Mouse (Mus musculus): ENCODE data around the gene Cela3b. TPM values are rescaled to one million over a fixed set of nuclear protein-coding genes. Genes with fewer than 3 reads are reported as not detected.

The Cela3b gene
- total RNA-seq (2021): not detected
- long read RNA-seq: 0 reads

DNA sequence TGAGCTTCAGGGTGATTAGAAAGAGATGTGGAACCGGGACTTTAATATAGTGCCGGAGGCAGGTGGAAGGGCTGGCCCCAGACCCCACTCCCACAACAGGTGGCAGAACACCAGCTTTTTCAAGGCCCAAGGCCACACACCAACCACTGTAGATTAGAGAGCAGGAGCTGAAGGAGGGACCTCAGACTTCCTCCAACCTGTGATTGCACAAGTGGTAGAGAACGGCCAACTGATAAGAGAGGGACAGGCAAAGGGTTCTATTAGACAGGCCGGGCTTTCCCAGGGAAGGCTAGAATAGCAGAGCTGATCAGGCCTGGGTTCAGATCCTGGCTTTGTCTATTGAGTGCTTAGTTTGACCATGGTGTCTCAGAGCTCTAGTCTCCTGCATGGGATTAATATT, at the start of gene Cela3b:
Gene Cela3b, minus strand, starts transcription at position 39 of the 400 bp plus-strand sequence.
- no peak for DNase-seq (ENCODE audit: low spot score in 2 of 2)

DNA sequence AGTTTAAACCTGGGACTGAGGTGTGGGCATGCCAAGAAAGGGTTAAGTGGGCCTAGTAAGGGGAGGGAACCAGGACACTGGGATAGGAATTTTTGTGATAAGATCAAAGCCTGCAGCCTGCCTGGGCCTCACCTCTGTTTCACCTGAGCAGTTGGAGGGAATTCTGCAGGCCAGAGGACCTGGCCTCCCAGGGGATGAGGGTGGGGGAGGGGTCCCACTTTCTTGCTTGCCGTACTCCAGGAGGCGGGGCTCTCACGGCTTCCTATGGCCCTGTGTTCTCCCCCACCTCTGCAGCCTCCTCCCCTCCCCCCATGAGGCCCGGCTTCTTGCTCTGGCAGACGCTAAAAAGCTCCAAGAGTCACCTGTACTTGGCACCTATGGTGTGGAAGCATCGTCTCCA, 49.4 kb upstream of the Cela3b start:
- DNase-seq (ENCODE audit: low spot score in 2 of 2): no peak

DNA sequence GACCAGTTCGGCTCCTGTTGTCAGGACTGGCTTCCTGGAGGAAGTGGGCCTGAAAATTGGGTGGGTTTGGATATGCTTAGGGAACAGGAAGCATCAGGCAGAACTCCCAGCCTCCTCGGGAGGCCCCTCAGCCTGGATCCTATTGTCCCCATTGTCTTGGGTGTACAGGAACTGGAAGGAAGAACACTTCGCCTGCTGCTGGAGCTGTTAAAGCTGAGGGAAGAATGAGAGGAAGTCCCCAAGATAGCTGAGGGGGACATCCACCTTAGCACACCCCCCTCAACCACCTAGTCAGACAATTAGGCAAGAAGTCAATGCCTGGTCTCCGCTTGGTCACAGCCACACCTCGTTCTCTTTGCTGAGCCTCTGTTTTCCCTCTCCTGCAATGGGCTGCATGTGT, 48.0 kb upstream of the Cela3b start:
- DNase-seq (ENCODE audit: low spot score in 2 of 2): no peak

DNA sequence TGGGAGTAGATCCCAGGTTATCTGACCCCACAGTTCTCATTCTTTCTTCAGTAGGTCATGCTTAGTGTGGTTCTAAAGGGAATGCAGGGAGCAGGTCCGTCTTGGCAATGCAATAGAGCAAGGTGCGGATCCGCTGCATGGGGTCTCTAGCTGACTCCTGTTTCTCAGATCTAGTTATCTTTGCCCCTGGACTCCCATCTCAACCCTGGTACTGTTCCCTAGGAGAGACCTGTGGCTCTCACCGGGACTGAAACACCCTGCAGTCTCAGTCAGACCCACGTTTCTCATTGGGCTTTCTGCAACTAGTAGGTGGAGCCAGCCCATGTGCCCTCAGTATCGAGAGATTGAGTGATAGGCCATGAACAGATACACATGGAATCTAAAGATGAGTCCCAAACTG, 47.3 kb upstream of the Cela3b start:
- DNase-seq (ENCODE audit: low spot score in 2 of 2): no peak

DNA sequence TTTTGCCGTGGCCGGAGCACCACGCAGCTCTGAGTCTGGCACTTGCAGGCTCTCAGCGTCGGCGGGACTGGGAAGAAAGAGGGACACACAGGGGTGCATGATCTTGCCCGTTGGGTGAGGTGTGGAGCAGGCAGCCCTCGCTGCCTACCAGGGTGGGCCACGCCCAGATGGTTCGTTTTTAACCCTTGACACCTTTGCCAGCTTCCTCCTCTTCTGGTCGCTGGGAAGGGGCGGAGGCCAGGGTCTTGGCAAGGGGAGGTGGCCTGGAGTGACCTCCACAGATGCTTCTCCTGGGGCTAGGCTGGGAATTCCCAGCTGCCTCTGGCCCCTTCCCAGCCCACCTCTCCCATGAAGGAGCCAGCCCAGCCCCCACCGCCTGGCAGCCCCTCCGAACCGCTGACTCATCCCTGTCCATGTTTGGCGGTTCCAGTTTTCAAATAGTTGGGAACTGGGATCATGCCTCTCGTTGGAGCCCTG, 46.5 kb upstream of the Cela3b start:
- no peak for DNase-seq (ENCODE audit: low spot score in 2 of 2)

DNA sequence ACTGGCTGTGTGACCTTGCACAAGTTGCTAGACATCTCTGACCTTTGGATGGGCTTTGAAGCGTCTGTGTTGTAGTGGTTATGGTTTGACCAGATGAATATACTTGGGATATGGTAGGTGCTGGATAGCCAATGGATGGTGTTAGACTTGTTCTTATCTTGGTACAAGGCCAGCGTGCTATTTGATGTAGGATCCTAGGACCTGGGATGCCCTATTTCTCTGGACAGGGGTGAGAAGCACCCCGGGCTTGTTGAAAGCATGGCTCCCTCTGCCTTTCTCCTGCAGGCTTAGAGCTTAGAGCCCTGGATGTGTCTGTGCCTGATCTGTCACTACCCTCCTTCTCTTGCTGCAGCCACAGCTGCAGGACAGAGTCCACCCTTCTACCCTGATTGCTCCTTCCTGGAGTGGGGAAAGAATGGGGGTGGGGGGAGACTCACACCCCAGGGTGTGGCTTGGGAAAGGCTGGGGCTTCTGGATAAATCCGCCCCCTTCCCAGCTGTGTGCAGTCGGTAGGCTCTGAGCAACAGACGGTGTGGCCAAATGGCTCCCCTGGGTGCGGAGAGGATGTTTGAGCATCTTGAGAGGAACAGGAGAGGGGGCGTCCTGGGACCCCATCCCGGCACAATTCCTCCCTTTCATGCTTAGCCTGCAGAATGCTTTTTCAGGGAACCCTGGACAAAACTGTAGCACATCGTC, 45.9 kb upstream of the Cela3b start:
- peak; percentile 51 to 58 for DNase-seq (ENCODE audit: low spot score in 2 of 2)

DNA sequence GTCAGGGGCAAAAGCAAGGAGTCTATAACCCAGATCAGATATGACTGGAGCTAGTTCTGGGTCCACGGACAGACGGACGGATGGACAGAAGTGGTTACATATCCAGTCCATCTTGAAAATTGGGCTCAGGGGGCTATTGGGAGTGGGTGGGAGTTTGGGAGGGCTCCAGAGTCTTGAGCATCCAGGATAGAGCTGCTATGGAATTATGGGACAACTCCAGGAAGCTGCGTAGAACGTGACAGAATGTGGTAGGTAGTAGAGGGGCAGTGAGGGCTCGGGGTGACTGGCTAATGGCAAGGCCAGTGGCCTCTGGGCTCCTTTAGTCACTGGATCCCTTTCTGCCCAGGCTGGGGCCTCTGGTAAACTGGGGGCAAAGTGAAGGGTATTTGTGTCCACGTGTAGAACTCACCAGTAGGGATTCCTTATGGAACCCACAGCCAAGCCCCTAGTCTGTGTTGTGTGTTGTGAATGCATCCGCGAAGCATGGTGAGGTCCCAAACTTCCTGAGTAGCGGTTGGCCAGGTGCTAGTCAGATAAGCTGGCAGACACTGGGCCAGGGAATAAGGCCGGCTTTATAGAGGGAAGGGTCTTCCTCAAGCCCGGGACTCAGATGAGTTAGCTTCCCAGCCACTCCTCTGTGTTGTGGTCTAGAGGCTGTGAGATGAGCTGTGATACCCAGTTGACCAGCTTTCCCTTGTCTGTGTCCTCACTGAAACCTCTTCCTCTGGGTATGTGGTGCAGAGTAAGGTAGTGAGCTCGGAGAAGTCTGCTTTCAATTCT, 45.1 kb upstream of the Cela3b start:
- DNase-seq (ENCODE audit: low spot score in 2 of 2): no peak

DNA sequence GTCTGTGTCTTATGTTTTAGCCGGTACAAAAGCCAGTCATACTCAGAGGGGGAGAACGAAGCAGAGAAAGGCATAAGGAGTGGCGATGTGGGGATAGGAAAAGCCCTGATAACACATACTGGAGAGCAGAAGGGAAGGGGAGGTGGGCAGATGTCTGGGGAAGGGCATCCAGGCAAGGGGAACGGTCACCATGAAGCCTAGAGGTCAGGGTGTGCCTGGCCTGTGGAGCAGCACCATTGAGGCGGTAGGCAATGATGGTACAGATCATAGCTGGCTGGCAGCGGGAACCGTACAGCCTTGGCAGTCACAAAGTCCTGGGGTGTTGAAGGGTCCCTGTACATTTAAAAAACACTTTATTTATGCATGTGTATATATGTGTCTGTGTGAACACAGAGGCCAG, 44.4 kb upstream of the Cela3b start:
- no peak for DNase-seq (ENCODE audit: low spot score in 2 of 2)

DNA sequence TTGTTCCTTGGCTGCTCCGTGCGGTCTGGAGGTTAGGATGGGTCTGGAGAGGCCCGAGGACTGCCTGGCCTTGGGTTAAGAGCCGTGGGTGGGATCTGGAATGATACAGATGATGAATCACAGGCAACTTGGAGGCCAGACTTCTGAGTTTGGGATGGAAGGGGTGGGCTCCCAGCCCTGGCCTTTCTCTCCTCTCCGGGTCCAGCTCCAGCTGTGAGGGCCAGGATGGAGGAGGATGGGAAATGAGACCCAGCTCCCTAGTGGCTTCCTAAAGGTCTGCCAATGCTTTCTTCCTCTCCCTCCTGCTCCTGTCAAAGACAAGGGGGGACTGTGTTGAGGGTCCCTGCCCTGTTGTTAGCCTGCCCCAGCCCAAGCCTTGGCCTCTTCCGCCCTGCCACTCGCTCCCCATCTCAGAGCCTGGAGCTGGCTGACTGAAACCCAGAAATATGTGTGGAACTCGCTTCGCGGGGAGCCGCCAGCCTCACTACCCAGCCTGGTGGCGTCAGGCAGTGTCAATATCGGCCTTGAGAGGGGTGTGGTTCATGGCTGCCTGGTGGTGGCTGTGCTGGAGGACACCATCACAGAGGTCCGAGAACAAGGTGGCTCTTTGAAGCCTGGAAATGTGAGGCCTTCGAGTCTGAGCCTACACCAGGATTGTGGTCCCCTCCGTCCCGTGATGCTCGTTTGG, 43.5 kb upstream of the Cela3b start:
- no peak for DNase-seq (ENCODE audit: low spot score in 2 of 2)

DNA sequence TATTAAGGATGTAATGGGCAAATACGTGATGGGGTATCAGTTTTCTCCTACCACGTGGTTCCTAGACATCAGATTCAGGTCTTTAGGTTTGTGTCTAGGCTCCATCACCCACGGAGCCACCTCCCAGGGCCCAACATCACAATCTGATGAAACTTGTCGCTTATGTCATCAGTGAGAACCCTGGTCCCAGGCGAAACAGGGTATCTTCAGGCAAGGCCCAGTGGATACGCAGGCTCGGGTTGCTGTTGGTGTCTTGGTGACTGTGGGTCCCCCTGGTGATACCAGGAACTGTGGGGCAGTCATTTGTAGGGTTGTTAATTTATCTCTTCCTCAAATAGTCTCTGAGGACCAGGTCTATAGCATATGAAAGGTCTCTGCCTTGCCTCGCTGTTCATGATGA, 42.9 kb upstream of the Cela3b start:
- DNase-seq (ENCODE audit: low spot score in 2 of 2): no peak

DNA sequence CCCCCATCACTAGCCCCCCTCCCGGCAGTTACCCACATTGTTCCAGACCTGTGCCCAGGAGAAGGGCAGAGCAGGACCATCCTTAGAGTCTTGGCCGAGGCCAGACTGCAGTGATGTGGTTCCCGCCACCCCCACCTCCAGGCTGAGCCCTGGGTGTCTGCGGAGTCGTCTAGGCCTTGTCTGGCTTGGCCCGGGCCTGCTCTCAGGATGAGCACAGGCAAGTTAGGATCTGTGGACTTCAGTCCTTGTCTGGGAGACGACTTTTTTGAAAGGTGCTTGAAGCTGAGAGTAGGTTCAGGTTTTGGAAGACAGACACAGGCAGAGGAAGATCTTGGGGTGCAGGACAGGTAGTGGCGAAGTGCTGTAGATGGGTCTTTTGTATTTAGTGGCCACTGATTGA, 41.0 kb upstream of the Cela3b start:
- DNase-seq (ENCODE audit: low spot score in 2 of 2): no peak

DNA sequence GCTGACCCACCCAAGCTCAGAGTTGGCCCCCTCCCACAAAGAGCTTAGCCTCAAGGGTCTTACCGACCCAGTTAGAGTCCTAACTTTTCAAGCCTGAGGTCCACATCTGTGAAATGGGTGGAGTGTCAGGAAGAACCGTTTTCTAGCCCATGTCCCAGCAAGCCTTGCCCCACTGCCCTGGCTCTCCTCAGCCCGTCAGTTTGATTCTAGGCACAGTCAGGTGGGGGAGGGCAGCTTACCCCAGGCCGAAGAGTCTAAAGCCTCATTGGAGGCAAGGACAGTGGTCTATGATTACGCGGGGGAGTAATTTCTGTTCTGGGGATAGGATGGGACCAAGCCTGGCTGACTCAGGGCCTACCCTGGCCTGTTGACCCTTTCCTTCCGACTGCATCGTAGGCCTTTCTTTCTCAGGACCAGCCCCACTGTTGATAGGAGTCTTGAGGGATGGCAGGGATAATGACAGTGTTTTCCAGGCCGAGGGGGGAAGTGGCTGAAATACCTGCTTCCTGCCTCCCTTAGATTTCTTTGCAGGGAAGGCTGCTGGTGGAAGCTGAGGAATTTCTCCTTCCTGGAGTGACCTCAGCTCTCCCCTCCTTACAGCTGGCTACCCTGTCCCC, 40.5 kb upstream of the Cela3b start:
- DNase-seq (ENCODE audit: low spot score in 2 of 2): no peak

DNA sequence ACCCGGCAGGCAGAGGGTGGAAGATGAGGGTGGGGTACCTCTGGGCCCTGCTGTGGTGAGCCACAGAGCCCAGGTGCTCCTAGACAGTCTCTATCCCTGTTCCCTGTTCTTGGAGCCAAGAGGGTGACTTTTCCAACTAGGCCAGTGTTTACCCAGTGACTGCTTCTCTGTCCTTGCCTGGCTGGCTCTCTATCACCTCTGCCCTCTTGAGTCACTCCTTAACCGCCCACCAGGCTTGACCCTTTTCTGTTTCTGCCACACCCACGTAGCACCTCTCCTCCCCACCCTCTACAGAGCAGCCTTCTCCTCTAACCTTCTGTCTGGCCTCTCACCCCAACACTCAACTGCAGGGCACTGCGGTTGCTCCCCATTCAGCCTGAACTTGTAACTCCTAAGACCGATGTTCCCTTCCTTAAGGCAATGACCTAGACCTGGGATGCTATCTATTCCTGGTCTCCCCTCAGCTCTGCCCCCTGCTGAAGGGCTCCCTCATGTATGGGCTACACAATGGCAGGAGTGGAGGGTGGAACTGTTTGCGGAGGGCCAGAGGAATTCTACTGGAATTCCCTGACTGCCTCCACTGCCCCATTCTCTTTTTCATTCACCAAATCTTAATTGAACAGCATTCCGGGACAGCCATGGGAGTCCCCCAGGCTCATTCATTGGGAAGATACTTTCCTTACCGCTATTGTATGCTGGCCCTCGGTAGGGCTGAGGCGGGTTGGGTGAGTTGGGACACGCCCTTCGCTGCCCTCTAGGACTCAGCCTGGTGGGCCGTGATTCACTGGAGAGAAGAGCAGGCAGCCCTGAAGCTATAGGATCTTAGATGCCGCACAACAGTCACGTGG, 39.7 kb upstream of the Cela3b start:
- DNase-seq (ENCODE audit: low spot score in 2 of 2): no peak

DNA sequence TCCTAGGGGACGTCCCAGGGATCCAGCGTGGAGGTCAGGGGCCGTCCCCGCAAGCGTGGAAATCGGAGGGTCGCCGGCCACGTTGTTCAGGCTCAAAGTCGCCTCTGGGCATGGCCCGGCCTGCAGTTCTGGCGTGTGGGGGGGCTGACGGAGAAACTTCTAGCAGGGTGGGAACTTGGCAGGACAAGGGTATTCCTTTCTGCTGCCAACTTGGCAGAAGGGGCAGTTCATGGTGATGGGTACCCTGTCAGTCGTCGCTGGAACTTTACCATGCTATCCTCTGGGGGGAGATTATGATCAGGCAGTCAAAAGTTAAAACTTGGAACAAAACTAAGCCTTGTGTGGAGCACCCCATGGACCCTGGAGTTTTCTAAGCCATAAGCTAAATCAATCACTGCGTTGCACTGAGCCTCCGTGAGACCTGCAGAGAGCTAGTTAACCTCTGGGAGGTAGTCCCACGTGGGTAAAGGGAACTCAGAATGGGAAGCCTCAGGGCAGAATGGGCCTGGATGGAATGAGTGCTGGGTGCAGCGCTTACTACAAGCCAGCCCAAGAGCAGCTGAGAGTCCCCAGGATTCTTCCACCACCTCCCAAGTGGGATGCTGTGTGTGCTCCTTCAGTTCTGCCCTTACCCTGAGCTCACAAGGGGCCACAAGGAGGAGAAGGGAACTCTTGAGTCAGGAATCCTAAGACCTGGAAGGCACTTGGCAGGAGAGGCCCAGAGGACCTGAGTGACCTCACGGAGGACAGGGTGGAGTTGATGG, 38.9 kb upstream of the Cela3b start:
- DNase-seq (ENCODE audit: low spot score in 2 of 2): no peak

DNA sequence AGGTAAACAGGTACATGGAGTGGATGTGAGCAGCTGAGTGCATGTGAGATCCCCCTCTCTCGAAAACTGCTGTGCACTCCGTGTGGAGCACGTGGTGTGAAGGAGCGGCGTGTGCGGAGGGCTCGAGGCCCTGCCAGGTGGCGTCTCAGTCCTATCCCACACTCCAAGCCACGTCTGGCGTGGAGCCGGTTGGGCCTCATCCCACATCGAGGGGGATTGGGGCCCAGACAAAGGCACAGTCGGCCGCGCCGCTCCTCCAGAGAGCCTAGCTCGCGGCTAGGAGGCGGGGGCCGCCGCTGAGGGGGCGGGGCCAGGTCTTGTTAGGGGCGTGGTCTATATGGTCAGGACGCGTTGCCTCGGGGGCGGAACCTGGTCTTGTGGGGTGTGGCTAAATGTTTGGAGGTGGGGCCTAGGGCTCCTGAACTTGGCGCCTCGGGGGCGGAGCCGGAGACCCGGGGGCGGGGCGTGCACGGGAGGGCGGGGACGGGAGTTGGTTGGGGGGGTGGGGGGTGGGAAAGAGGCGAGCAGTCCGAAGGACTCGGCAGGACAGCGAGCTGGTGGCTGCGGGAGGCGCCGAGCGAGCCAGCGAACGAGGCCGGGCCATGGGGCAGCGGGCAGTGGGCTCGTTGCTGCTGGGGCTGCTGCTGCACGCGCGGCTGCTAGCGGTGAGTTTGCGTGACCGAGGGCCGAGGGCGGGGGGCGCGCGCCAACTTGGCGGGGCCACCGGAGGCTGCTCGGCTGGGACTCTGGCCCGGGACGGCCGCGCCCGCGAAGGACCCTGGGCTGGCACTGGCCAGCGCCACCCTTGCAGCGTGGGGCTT, 38.1 kb upstream of the Cela3b start, which contains the start of gene Hspg2:
Gene Hspg2, plus strand, starts transcription at position 510 of the 821 bp plus-strand sequence.
- DNase-seq (ENCODE audit: low spot score in 2 of 2): peak; percentile 72 to 77

DNA sequence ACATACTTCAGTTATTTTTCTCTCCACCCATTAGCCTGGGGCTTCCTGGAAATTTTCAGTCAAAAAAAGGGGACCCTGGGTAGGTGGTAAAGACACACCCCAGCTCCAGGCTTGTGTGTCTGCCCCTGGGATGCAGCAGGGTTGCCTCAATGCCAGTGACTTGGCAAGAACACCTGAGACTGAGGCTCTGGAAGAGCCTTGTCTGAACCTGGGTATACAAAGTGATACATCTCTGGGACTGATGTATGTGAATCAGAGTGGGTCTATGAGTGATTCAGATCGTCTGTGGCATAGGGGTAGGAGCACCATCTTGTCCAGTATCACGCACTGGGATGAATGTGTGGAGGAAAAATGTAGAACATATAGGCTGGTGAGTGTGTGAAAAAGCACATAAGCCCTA, 37.2 kb upstream of the Cela3b start:
- DNase-seq (ENCODE audit: low spot score in 2 of 2): no peak

DNA sequence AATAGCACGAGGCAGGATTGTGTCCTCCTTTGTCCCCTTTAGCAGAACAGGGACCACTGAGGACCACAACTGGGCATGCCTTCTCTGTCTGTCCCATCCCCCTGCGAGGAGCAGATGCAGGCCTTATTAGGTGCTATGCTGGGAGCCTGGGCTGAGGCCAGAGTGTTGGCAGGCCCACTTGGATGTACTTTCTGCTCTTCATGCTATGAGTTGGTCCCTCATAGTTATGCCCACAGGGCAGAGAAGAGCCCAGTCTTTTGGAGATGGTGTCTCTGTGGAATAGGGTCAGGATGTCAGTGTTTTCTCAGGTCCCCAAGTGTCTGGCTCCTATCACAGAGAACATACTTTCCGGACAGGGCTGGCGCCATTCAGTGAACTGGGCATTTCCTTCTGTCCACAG, 36.7 kb upstream of the Cela3b start:
- no peak for DNase-seq (ENCODE audit: low spot score in 2 of 2)

DNA sequence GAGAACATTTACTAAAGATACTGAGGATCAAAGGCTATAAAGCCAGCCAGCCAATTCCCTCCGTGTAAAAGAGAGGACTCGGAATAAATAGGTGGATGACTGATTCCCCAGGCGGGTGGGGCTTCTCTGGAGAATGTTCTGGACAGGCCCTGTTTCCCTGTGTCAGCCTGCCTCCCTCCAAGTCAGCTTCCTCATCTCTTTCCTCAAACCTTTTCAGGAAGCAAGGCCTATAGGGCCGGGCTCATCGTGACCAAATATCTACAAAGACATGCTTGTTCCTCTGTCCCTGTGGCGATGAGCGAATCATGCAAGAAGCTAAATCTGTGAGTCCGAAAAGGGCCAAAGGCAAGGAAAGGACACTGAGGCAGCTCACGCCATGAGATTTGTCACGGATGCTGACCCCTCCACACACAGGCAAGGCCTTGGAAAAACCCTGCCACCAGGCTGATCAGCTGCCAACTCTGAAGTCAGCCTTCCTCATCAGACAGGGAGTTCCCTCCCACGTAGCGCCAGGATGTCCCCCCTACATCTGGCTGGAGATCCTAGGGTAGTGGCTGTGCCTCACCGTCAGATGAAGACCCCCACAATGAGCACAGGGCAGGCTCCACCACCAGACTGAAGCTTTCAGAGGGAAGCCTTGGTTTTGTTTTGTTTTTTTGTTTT, 34.9 kb upstream of the Cela3b start:
- no peak for DNase-seq (ENCODE audit: low spot score in 2 of 2)

Measured in layer of hippocampus, adult 18-20 months (tissue).